Mouse (Mus musculus) bone marrow, adult 2 months (tissue): ENCODE measurements at regions not wholly inside any gene's neighbourhood (a gene's known extent, or its start where the extent isn't known, plus 50 kb on each side); places are given as distances from the start of the nearest gene placed in this dataset.

ENCODE experiments used
- H3K27ac ChIP-seq: fragments of 200-500 bp; 2 replicates; pipeline ENCODE4 v1.5.1; 2012; ENCODE audit warnings: low read depth, mild to moderate bottlenecking, control low read depth, inconsistent platforms, low read length; ENCODE audit not compliant: control insufficient read depth, poor library complexity, insufficient read depth
- H3K4me1 ChIP-seq: fragments of 200-500 bp; 2 replicates; pipeline ENCODE4 v1.6.1; 2011; ENCODE audit warnings: low read length; ENCODE audit not compliant: control insufficient read depth, insufficient read depth
- H3K4me3 ChIP-seq: fragments of 200-500 bp; replicated peaks from 2 replicates; pipeline ENCODE3; 2011; ENCODE audit warnings: mild to moderate bottlenecking, low read depth, low read length, control low read depth; ENCODE audit not compliant: control insufficient read depth
- CTCF ChIP-seq: fragments of 200-500 bp; IDR thresholded peaks from 2 replicates; pipeline ENCODE4 v1.5.1; 2011; ENCODE audit warnings: low read length, control low read depth; ENCODE audit not compliant: control insufficient read depth, insufficient read depth
- POLR2A ChIP-seq: fragments of 200-500 bp; IDR thresholded peaks from 2 replicates; pipeline ENCODE4 v1.6.1; 2011; ENCODE audit warnings: low read depth, mild to moderate bottlenecking, control low read depth, low read length, borderline replicate concordance; ENCODE audit not compliant: control insufficient read depth
- WGBS: fragments of 180-500 bp; shearing (Covaris S2); methylation state at CpG from one replicate; pipeline ENCODE4 v1.1.7; 2018; 5-methylcytosine and 5-hydroxymethylcytosine counted together

DNA sequence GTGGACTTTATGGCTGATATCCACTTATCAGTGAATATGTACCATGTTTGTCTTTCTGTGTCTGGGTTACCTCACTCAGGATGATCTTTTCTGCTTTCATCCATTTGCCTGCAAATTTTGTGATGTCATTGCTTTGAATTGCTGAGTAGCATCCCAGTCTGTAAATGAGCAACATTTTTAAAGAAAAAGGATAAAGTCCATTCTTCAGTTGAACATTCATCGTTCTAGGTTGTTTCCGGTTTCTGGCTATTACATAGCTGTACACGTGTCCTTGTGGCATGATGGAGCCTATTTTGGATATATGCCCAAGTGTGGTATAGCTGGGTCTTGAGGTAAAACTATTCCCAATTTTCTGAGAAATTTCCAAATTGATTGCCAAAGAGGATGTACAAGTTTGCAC lies 107.9 kb upstream of the Ccdc122 start:
- WGBS: 81% methylated on average over 3 of the region's 3 CpGs
- no peaks in the 10 kb centered on the region for H3K4me1 ChIP-seq
- H3K4me3 ChIP-seq: no peak overlapping the region
- TF ChIP-seq POLR2A (no peak), CTCF (no peak)
- H3K27ac ChIP-seq: no peak overlapping the region

DNA sequence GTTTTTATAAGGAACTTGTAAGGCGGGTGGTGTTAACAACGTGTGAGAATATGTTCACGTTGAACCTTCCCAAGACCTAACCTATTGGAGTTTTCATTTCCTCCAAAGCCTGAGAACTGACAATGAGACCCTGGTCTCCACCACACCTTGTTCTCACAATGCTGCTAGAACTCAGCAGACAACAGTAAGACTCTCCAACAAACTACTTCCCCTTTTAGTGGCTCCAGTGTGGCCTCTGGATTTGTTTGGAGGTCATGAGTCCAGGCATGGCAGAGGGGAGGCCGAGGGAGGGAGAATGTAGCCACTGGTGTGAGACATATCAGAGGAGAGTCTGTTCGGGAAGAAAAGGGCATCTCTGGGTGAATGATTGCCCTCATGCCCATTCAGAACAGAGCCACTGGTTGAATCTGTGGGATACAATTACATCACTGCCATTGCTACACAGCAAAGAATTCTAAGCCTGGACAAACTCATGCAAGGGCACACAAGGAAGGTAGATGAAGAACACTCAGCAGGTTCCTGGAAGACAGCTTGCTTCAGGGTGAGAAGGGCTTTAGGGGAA lies 109.2 kb upstream of the Ccdc122 start:
- 41% methylated on average over 5 of the region's 5 CpGs for WGBS
- Histone ChIP-seq H3K4me1 (no peaks in the 10 kb centered on the region), H3K4me3 (no peak overlapping the region), H3K27ac (no peak overlapping the region)
- TF ChIP-seq POLR2A: no peak
- no peak for TF ChIP-seq CTCF

DNA sequence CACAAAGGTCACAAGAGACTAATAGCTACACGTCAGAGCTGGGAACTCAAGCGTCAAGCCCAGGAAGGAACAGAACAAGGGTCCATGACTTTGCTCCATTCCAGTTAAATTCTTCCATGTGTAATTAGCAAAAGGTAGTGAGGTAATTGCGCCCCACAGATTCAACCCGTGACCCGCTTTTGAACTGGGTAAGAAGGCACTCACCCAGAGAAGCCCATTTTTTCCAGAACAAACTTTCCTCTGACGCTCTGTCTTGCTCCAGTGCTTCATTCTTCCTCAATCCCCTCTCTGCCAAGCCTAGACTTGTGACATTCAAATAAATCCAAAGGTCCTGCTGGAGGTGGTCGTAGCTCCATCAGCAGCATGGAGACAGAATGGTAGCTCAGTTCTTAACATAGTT lies 110.2 kb upstream of the Ccdc122 start:
- TF ChIP-seq POLR2A (no peak), CTCF (no peak)
- WGBS: 81% methylated on average over 7 of the region's 7 CpGs
- no peak overlapping the region for H3K4me3 ChIP-seq

DNA sequence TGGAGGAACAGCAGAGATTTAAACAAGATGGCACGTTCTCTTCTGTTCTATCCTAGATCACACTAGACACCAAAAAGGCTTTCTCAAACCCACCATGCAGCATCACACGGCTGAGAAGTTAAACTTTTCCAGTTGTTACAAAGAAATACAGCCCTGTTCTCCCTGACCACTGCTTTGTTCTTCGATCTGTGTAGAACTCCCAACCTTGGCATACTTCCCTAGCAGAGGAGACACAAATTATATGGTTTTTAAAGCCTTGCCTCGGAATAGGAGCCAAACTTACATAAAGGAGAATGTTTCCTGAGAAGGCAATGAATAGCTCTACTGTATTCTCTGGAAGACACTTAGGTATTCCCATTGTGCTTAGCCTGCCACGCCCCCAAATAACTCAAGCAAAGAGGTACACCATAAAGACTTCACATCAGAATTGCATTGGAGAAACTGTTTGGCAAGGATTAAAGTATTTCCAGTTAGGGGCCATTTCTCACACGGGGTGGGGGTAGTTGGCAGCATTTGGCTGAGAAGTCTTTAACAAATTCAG lies 114.1 kb upstream of the Ccdc122 start:
- TF ChIP-seq POLR2A: no peak
- no peak for TF ChIP-seq CTCF
- H3K4me3 ChIP-seq: no peak overlapping the region
- no peaks in the 10 kb centered on the region for H3K4me1 ChIP-seq
- H3K27ac ChIP-seq: no peak overlapping the region
- WGBS: 74% methylated on average over 6 of the region's 6 CpGs

More for the DNA sequence above, 110.2 kb upstream of the Ccdc122 start:
- Histone ChIP-seq H3K27ac (no peak overlapping the region), H3K4me1 (no peaks in the 10 kb centered on the region)

DNA sequence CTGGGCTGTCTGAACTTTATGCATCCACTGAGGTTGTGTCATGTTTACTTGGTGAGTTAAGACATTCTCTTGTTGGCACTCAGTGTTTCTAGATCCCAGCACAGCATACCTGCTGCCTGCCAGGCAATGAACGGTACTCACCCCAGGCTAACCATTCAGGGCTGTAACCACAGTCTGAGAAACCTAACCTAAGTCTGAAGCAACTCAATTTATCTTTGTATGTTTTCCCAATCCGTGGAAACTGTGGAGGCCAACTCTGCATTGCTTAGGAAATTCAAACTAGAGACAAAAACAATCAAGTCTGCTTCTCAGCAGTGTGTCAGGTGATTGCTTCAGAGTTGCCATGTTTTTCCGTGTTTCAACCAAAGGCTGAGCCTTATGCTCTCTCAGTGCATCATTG lies 118.5 kb upstream of the Ccdc122 start:
- TF ChIP-seq CTCF (no peak), POLR2A (no peak)
- Histone ChIP-seq H3K4me3 (no peak overlapping the region), H3K27ac (no peak overlapping the region), H3K4me1 (no peaks in the 10 kb centered on the region)
- 70% methylated on average over 3 of the region's 3 CpGs for WGBS

DNA sequence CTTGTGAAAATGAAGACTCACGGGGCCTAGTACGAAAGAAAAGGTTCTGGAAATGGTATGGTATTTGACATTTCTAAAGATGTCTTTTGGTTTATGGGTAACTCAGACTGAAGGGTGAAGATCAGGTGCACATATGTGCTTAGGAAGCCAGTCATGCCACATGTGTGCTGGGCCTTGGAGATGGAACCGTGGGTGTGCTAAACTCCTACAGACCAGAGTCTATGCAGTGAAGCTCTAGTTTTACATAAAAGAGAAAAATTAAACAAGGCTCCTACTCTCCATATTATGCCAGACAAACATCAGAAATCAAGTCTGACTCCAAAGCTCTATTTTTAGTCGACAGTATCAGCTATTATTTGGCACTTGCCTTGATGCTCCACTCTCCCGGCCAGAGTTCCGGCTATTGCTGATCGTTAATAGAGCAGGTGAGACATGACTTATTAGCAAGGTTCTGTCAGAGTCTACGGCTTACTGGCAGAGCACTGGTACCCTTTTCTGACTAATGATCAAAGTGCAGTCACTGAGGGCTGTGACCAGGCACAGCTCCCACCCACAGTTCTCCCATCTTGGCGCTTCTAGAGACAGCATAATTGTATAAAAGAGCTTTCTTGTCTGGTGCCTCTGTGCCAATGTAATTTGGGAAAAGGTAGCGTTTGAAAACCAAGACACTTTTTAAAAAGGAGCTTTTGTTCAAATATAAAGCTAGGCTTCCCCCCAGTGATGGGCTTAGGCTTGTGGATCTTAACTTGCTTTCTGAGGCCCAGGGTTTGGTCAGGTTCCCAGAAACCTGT lies 119.2 kb upstream of the Ccdc122 start:
- no peak overlapping the region for H3K27ac ChIP-seq
- no peak for TF ChIP-seq CTCF
- no peak for TF ChIP-seq POLR2A
- 86% methylated on average over 10 of the region's 10 CpGs for WGBS
- H3K4me3 ChIP-seq: no peak overlapping the region
- H3K4me1 ChIP-seq: no peaks in the 10 kb centered on the region

DNA sequence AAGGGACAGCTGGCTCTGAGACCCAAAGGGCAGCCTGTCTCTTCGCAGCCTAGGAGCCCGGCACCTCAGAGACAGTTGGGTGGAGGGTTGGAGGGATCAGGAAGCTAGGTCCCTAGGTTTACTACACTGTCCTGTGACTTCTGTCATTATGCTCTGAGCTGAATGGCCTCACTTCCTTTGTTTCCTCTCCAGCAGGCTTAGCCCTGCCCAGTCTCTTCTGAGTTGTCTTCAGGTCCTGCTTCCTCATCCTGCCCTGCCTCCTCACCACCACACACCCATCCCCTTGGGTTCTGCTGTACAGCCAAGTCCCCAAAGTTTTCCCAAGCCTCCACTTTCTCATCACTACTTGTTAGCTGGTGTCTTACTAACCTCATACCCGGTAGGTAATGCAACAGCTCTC lies 122.7 kb upstream of the Ccdc122 start:
- no peak overlapping the region for H3K4me3 ChIP-seq
- no peak for TF ChIP-seq CTCF
- TF ChIP-seq POLR2A: no peak
- peaks cover 1% of the 10 kb centered on the region; the same call in 1 of the 2 replicates for H3K4me1 ChIP-seq
- no peak overlapping the region for H3K27ac ChIP-seq
- 73% methylated on average over 3 of the region's 3 CpGs for WGBS

DNA sequence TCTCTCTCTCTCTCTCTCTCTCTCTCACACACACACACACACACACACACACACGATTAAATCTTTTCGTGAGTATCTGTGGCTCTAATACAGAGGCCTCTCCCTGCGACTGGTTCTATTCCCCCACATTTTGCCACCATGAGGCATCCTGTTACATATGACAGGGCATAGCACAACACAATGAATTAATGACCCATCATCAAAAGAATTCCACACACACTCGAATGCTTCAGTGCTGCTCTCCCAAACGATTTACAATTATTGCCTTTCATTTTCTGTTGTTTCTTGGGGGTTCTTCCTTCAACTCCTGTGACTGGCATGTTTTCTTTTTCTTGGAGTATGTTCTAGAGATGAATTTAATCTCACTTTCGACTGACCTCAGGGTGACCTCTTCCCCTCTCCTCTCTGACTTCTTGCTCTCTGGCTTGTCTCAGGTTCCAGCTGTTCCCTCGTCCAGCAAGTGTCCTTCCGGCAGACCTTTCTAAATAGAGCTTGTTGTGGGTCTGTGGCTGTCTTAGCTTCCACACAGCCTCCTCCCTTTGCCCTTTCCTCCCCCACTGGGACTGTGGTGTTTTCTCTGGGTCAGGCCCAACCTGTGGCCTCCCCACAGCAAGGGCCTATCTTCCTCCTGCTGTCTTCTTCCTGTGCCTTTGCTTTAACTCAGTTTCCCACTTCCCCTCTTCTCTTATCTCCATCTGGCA lies 124.1 kb upstream of the Ccdc122 start:
- WGBS: 30% methylated on average over 8 of the region's 8 CpGs
- peaks cover 1% of the 10 kb centered on the region; the same call in 1 of the 2 replicates for H3K4me1 ChIP-seq

More for the DNA sequence above, 124.1 kb upstream of the Ccdc122 start:
- Histone ChIP-seq H3K27ac (no peak overlapping the region), H3K4me3 (no peak overlapping the region)
- no peak for TF ChIP-seq POLR2A
- TF ChIP-seq CTCF: no peak
